Mouse (Mus musculus) brain, adult 2 months (tissue): Measurements from ENCODE around the gene Fhit.
A peak's percentile ranks its signal among the peaks of the same experiment; 100 is the strongest.

Experiments
- DNase-seq: peaks from one replicate; pipeline ENCODE4 v3.0.0; 2011; ENCODE audit warnings: low read depth, low spot score

The Fhit gene

GRCm38 (mm10) chr14:9620902-9621540 is 1540.8 kb downstream of the Fhit start:
- peak; percentile 51 for DNase-seq

- DNase-seq, result no peak
These were observed 1542.0 kb downstream of the Fhit start for GRCm38 (mm10) chr14:9619840-9620239.

GRCm38 (mm10) chr14:9613126-9613525 is 1548.7 kb downstream of the Fhit start:
- no peak for DNase-seq

GRCm38 (mm10) chr14:9609120-9609519 is 1552.7 kb downstream of the Fhit start:
- no peak for DNase-seq

- peak; percentile 70 for DNase-seq
These were observed 1555.1 kb downstream of the Fhit start for GRCm38 (mm10) chr14:9606584-9607377.

GRCm38 (mm10) chr14:9600271-9600670 is 1561.6 kb downstream of the Fhit start:
- no peak for DNase-seq

- DNase-seq, result no peak
These were observed 1564.3 kb downstream of the Fhit start for GRCm38 (mm10) chr14:9597460-9597977.

GRCm38 (mm10) chr14:9589121-9589520 is 1572.7 kb downstream of the Fhit start:
- no peak for DNase-seq

GRCm38 (mm10) chr14:9587900-9588299 is 1573.9 kb downstream of the Fhit start:
- no peak for DNase-seq

GRCm38 (mm10) chr14:9583227-9584155 is 1578.3 kb downstream of the Fhit start:
- peak; percentile 70 for DNase-seq

GRCm38 (mm10) chr14:9556333-9556732 is 1605.5 kb downstream of the Fhit start:
- DNase-seq, result no peak

GRCm38 (mm10) chr14:9555807-9556206 is 1606.0 kb downstream of the Fhit start:
- no peak for DNase-seq

GRCm38 (mm10) chr14:9552149-9552548 is 1609.7 kb downstream of the Fhit start:
- DNase-seq, result peak; percentile 25

GRCm38 (mm10) chr14:9547952-9548351 is 1613.9 kb downstream of the Fhit start:
- peak; percentile 88 for DNase-seq

GRCm38 (mm10) chr14:9544364-9544763 is 1617.5 kb downstream of the Fhit start:
- DNase-seq, result peak; percentile 77

- DNase-seq, result peak; percentile 26
These were observed 1626.3 kb downstream of the Fhit start for GRCm38 (mm10) chr14:9535491-9535890.

- peak; percentile 68 for DNase-seq
These were observed 1632.6 kb downstream of the Fhit start for GRCm38 (mm10) chr14:9529247-9529646.

- DNase-seq, result no peak
These were observed 1635.7 kb downstream of the Fhit start for GRCm38 (mm10) chr14:9526136-9526535.

GRCm38 (mm10) chr14:9517651-9518050 is 1644.2 kb downstream of the Fhit start:
- DNase-seq, result peak; percentile 70

- peak; percentile 67 for DNase-seq
These were observed 1652.2 kb downstream of the Fhit start for GRCm38 (mm10) chr14:9509678-9510077.
